Mouse (Mus musculus) limb, embryonic 11.5 days (tissue): ENCODE data around the gene Traf1. TPM values are rescaled to one million over a fixed set of nuclear protein-coding genes. Genes with fewer than 3 reads are reported as not detected.

Experiments
- ATAC-seq: fragments of 200-750 bp; cut with Nextera tagmentation; 2 replicates; pipeline ENCODE4 v1.8.0; 2017; ENCODE audit warnings: low read depth; ENCODE audit not compliant: insufficient number of reproducible peaks, low FRiP score, low TSS enrichment
- DNase-seq: peaks from one replicate; pipeline ENCODE4 v3.0.0-alpha.2; 2015; ENCODE audit warnings: low spot score
- H3K27ac ChIP-seq: fragments of 300-500 bp; sonication (generic); replicated peaks from 2 replicates; pipeline ENCODE4 v1.5.1; 2014; ENCODE audit warnings: low read depth, mild to moderate bottlenecking, low read length
- H3K27me3 ChIP-seq: fragments of 300-500 bp; sonication (generic); 2 replicates; pipeline ENCODE4 v1.6.1; 2014; ENCODE audit warnings: mild to moderate bottlenecking, low read length, mixed read lengths; ENCODE audit not compliant: control insufficient read depth, insufficient read depth
- H3K36me3 ChIP-seq: fragments of 300-500 bp; sonication (generic); 2 replicates; pipeline ENCODE4 v1.6.1; 2014; ENCODE audit warnings: mild to moderate bottlenecking, low read length, moderate library complexity, mixed read lengths; ENCODE audit not compliant: control insufficient read depth, insufficient read depth
- H3K4me1 ChIP-seq: fragments of 300-500 bp; sonication (generic); 2 replicates; pipeline ENCODE4 v1.6.1; 2014; ENCODE audit warnings: low read length, mixed read lengths; ENCODE audit not compliant: control insufficient read depth, insufficient read depth
- H3K4me2 ChIP-seq: fragments of 300-500 bp; sonication (generic); 2 replicates; pipeline ENCODE4 v1.6.1; 2014; ENCODE audit warnings: low read depth, mild to moderate bottlenecking, moderate library complexity; ENCODE audit not compliant: severe bottlenecking
- H3K4me3 ChIP-seq: fragments of 300-500 bp; sonication (generic); 2 replicates; pipeline ENCODE4 v1.5.1; 2014; ENCODE audit warnings: low read depth, low read length
- H3K9ac ChIP-seq: fragments of 300-500 bp; sonication (generic); 2 replicates; pipeline ENCODE4 v1.6.1; 2014; ENCODE audit warnings: mild to moderate bottlenecking, low read length
- H3K9me3 ChIP-seq: fragments of 300-500 bp; sonication (generic); 2 replicates; pipeline ENCODE4 v1.6.1; 2016; ENCODE audit warnings: low read length; ENCODE audit not compliant: control insufficient read depth
- WGBS: fragments of 180-500 bp; shearing (Covaris S2); extraction: QIAGEN DNeasy Blood & Tissue Kit; methylation state at CpG from one replicate; pipeline ENCODE4 v1.1.7; 2014; 5-methylcytosine and 5-hydroxymethylcytosine counted together
- polyA plus RNA-seq: library from polyadenylated mRNA; unstranded; fragments of >200 nt; fragmentation: Nextera tagmentation; extraction: Ambion mirVana; gene quantifications from 2 replicates; pipeline ENCODE4 v1.2.1, GENCODE M21; 2014

Traf1 gene
- polyA plus RNA-seq, 1 experiment from 2014 or later: 0.15 TPM

GRCm38 (mm10) chr2:34956941-34957340, 4.6 kb downstream of the Traf1 start:
- Histone ChIP-seq H3K27ac (no peak overlapping the region), H3K9ac (no peak overlapping the region), H3K4me1 (no peaks in the 10 kb centered on the region), H3K36me3 (no peaks in the 10 kb centered on the region), H3K4me3 (no peak overlapping the region), H3K27me3 (0 out of 2 replicates have a peak, but pooled peaks cover 2% of the 10 kb centered on the region), H3K4me2 (no peak overlapping the region), H3K9me3 (no peaks in the 10 kb centered on the region)
- 69% methylated on average over 5 of the region's 5 CpGs for WGBS
- no peak for DNase-seq
- ATAC-seq: no peak

DNA sequence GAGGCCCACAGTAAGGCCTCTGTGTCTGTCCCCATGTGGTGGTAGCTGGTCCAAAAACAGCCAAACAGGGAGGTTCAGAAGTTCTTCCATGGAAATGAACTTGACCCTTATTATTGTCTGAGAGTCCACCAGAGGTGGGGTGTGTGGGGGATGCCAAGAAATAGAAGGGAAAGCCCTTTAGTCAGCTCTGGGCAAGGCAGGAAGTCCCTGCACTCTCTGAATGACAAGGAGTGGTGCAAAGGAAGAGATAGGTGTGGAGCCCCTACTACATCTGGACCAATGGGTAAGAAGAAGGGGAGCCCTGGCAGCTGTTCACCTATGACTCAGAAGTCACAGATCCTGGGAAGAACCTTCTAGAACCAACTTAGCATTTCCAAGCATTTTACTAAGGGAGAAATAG, 7.2 kb downstream of the Traf1 start:
- no peak for ATAC-seq
- H3K9ac ChIP-seq: no peak overlapping the region
- H3K9me3 ChIP-seq: no peaks in the 10 kb centered on the region
- no peak overlapping the region for H3K4me3 ChIP-seq
- H3K4me1 ChIP-seq: no peaks in the 10 kb centered on the region
- H3K27ac ChIP-seq: no peak overlapping the region
- H3K36me3 ChIP-seq: no peaks in the 10 kb centered on the region
- DNase-seq: no peak
- H3K27me3 ChIP-seq: no peaks in the 10 kb centered on the region
- no peak overlapping the region for H3K4me2 ChIP-seq

DNA sequence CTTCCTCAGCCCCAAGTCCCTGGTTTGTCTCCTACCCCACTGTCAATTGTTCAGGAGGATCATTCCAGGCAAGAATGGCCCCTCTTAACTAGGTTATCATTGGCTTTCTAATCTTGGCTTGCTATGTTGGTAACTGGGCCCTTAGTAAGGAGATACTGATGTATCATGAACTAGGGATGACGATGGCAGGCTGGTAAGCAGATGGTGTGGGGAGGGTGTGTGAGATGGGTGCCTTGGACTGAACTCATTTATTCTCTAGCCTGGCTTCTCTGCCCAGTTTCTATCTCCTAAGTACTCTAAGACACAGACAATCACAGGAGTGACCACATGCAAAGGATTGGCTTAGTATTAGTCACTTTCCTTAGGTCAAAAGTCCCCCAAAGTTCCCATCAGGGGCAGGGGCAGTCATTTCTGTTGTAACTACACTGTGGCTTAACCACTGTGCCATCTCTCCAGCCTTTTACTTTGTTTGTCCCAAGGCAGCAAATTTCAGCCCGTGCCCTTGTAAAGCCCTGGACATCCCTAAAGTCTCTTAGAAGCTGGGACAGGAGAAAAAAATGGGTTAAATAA, 7.9 kb downstream of the Traf1 start:
- no peaks in the 10 kb centered on the region for H3K36me3 ChIP-seq
- H3K9ac ChIP-seq: no peak overlapping the region
- H3K4me3 ChIP-seq: no peak overlapping the region
- H3K27me3 ChIP-seq: no peaks in the 10 kb centered on the region
- no peak for DNase-seq
- H3K4me2 ChIP-seq: no peak overlapping the region
- no peak overlapping the region for H3K27ac ChIP-seq
- no peak for ATAC-seq
- WGBS: 69% methylated on average over 2 of the region's 2 CpGs
- no peaks in the 10 kb centered on the region for H3K9me3 ChIP-seq
- H3K4me1 ChIP-seq: no peaks in the 10 kb centered on the region

DNA sequence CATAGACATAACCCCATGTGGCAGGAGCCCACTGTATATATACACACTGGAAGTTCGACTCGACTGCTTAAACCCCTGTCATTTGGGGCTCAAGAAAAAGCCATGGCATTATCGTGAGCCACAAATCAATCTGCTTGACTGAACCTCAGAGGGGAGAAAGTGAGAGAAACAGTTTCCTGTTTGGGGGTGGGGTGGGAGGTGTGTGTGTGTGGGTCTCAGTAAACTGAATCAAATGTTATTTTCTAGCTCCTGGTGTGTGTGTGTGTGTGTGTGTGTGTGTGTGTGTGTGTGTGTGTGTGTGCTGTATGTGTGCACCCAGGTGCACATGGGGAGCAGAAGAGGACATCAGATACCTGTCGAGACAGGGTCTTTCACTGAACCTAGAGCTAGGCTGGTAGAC, 8.6 kb downstream of the Traf1 start:
- Histone ChIP-seq H3K9me3 (no peaks in the 10 kb centered on the region), H3K27ac (no peak overlapping the region), H3K9ac (no peak overlapping the region), H3K27me3 (no peaks in the 10 kb centered on the region), H3K4me2 (no peak overlapping the region), H3K4me3 (no peak overlapping the region), H3K4me1 (no peaks in the 10 kb centered on the region), H3K36me3 (no peaks in the 10 kb centered on the region)
- 75% methylated on average over 4 of the region's 4 CpGs for WGBS
- DNase-seq (no peak), ATAC-seq (no peak)

DNA sequence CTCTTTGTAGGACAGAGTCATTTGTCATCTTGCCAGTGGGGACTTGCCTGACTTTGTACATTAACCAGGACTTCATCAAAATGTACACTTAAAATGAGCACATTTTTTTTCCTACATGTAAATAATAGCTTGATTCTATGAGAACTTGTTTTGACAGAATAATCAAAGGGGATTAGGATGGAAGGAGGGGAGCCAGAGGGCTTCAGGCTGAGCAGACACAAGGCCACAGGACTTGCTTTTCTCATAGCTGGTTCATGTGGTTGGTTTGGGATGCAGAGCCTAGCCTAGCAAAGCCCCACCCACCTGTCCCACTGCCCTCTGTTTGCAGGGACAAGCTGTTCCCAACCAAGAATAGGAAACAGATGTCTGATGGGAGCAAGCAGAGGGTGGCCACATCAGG, 10.1 kb downstream of the Traf1 start:
- DNase-seq (no peak), ATAC-seq (no peak)
- Histone ChIP-seq H3K4me2 (no peak overlapping the region), H3K27me3 (no peaks in the 10 kb centered on the region), H3K9me3 (no peaks in the 10 kb centered on the region), H3K4me1 (no peaks in the 10 kb centered on the region), H3K4me3 (no peak overlapping the region), H3K9ac (no peak overlapping the region), H3K36me3 (no peaks in the 10 kb centered on the region), H3K27ac (no peak overlapping the region)

DNA sequence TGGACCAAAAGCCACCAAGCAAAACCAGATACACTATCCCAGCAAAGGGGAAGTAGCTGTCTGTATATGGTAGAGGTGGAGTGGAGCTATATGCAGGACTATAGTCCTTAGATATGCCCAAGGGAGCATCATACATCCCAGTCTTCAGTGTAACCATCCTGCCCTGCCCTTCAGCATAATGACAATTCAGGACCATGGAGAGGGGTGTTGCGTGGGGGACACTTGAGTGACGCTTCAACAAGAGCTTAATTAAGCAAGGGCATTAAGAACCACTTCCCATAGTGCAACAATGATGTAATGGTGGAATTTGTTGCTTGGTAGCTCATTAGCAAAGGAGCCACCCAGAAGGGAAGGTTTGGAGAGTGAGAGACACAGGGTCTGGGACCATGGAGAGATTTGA, 12.9 kb downstream of the Traf1 start:
- Histone ChIP-seq H3K9ac (no peak overlapping the region), H3K27ac (no peak overlapping the region), H3K9me3 (no peaks in the 10 kb centered on the region), H3K4me3 (no peak overlapping the region), H3K27me3 (no peaks in the 10 kb centered on the region), H3K4me1 (no peaks in the 10 kb centered on the region), H3K36me3 (no peaks in the 10 kb centered on the region), H3K4me2 (no peak overlapping the region)
- 31% methylated on average over 2 of the region's 2 CpGs for WGBS
- no peak for ATAC-seq
- DNase-seq: no peak

DNA sequence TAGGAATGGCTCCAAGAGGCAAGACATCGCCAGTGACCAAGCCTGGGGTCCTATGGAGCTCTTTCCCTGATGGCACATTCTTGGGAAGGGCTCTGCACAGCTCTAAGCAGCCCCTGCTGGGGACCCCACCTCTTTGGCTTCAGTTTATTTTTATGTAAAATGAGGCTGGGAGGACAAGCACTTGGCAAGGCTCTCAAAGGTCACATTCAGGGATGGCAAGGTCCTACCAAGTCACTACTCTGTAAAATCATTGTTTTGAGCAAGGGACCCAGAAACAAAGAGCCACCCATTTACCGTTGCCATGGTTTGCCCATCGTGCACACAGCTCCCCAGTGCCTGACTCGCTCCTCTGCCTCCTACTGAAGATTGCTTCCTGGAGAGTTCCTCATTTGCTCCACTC, 15.5 kb downstream of the Traf1 start:
- Histone ChIP-seq H3K9ac (no peak overlapping the region), H3K4me3 (no peak overlapping the region), H3K4me1 (no peaks in the 10 kb centered on the region), H3K9me3 (no peaks in the 10 kb centered on the region), H3K4me2 (no peak overlapping the region), H3K27ac (no peak overlapping the region), H3K27me3 (no peaks in the 10 kb centered on the region), H3K36me3 (no peaks in the 10 kb centered on the region)
- DNase-seq: no peak
- ATAC-seq: no peak
- WGBS: 75% methylated on average over 4 of the region's 4 CpGs

- Histone ChIP-seq H3K4me1 (no peaks in the 10 kb centered on the region), H3K9me3 (no peaks in the 10 kb centered on the region), H3K27me3 (no peaks in the 10 kb centered on the region), H3K27ac (no peak overlapping the region), H3K9ac (no peak overlapping the region), H3K4me2 (no peak overlapping the region), H3K36me3 (no peaks in the 10 kb centered on the region), H3K4me3 (no peak overlapping the region)
- DNase-seq: no peak
- no peak for ATAC-seq
- 75% methylated on average over 4 of the region's 4 CpGs for WGBS
Measured at GRCm38 (mm10) chr2:34945580-34945979, 16.0 kb downstream of the Traf1 start.

DNA sequence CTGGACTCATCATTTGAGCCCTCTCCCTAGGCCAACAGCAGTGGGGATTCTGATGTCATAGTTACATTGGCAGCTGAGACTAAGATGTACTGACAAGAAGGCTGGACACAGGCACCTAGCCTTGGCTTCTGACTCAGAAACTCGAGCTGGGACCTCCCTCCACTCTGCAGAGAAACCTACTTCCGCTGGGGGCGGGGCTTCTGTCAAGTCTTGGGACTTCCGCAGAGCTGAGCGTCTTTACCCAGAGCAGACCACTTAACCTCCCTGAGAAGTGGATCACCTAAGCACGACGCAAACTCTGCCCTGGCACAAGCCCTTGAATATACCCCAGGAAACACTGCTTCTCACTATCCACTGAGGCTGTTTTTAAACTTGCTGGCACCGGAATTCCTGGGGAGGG, 16.8 kb downstream of the Traf1 start:
- peak; percentile 44 for DNase-seq
- no peaks in the 10 kb centered on the region for H3K9me3 ChIP-seq
- H3K27me3 ChIP-seq: no peaks in the 10 kb centered on the region
- H3K4me2 ChIP-seq: no peak overlapping the region
- no peaks in the 10 kb centered on the region for H3K36me3 ChIP-seq
- no peak for ATAC-seq
- 17% methylated on average over 8 of the region's 8 CpGs for WGBS
- no peak overlapping the region for H3K4me3 ChIP-seq
- no peak overlapping the region for H3K9ac ChIP-seq
- H3K4me1 ChIP-seq: no peaks in the 10 kb centered on the region
- H3K27ac ChIP-seq: no peak overlapping the region
